Mouse (Mus musculus): ENCODE measurements around the gene Usp1.
A peak's percentile ranks its signal among the peaks of the same experiment; 100 is the strongest.
"Not testable (repeated sequence)": the region's sequence is repeated elsewhere in the genome, so short reads cannot be mapped to it uniquely, and the experiment has no call there.

Usp1 gene

GRCm38 (mm10) chr4:98923568-98924070, at the start of gene Usp1:
Gene Usp1, plus strand, starts transcription at chr4:98923810.
- DNase-seq (ENCODE audit: inconsistent ontology term): no peak

GRCm38 (mm10) chr4:98882706-98883105, 40.9 kb upstream of the Usp1 start:
- no peak for DNase-seq (ENCODE audit: inconsistent ontology term)

GRCm38 (mm10) chr4:98886377-98886776, 37.2 kb upstream of the Usp1 start:
- DNase-seq (ENCODE audit: inconsistent ontology term): no peak

GRCm38 (mm10) chr4:98887148-98887547, 36.5 kb upstream of the Usp1 start:
- DNase-seq (ENCODE audit: inconsistent ontology term): peak; percentile 61

GRCm38 (mm10) chr4:98910246-98910645, 13.4 kb upstream of the Usp1 start:
- no peak for DNase-seq (ENCODE audit: inconsistent ontology term)

GRCm38 (mm10) chr4:98917724-98918123, 5.9 kb upstream of the Usp1 start:
- no peak for DNase-seq (ENCODE audit: inconsistent ontology term)

- no peak for DNase-seq (ENCODE audit: inconsistent ontology term)
These were observed 5.4 kb upstream of the Usp1 start for GRCm38 (mm10) chr4:98918204-98918603.

- DNase-seq (ENCODE audit: inconsistent ontology term): no peak
These were observed 2.7 kb upstream of the Usp1 start for GRCm38 (mm10) chr4:98920896-98921295.

- DNase-seq (ENCODE audit: inconsistent ontology term): peak; percentile 56
These were observed 1.5 kb upstream of the Usp1 start for GRCm38 (mm10) chr4:98922061-98922642.

- peak; percentile 99 for DNase-seq (ENCODE audit: inconsistent ontology term)
These were observed 705 bp upstream of the Usp1 start for GRCm38 (mm10) chr4:98922643-98923567.

GRCm38 (mm10) chr4:98924071-98924905, 678 bp downstream of the Usp1 start:
- peak; percentile 46 for DNase-seq (ENCODE audit: inconsistent ontology term)

GRCm38 (mm10) chr4:98924906-98925178, 1.2 kb downstream of the Usp1 start:
- peak; percentile 23 for DNase-seq (ENCODE audit: inconsistent ontology term)

- DNase-seq (ENCODE audit: inconsistent ontology term): no peak
These were observed 1.7 kb downstream of the Usp1 start for GRCm38 (mm10) chr4:98925250-98925781.

- DNase-seq (ENCODE audit: inconsistent ontology term): no peak
These were observed 12.4 kb downstream of the Usp1 start for GRCm38 (mm10) chr4:98936036-98936435.

GRCm38 (mm10) chr4:98938210-98938609, 14.6 kb downstream of the Usp1 start:
- DNase-seq (ENCODE audit: inconsistent ontology term): not testable (repeated sequence)

- no peak for DNase-seq (ENCODE audit: inconsistent ontology term)
These were observed 27.0 kb downstream of the Usp1 start for GRCm38 (mm10) chr4:98950563-98950962.

- DNase-seq (ENCODE audit: inconsistent ontology term): no peak
These were observed 32.4 kb downstream of the Usp1 start for GRCm38 (mm10) chr4:98955986-98956385.

- no peak for DNase-seq (ENCODE audit: inconsistent ontology term)
These were observed 36.6 kb downstream of the Usp1 start for GRCm38 (mm10) chr4:98960243-98960642.

- no peak for DNase-seq (ENCODE audit: inconsistent ontology term)
These were observed 46.3 kb downstream of the Usp1 start for GRCm38 (mm10) chr4:98969946-98970345.

- no peak for DNase-seq (ENCODE audit: inconsistent ontology term)
These were observed 52.1 kb downstream of the Usp1 start for GRCm38 (mm10) chr4:98975741-98976140.

- not testable (repeated sequence) for DNase-seq (ENCODE audit: inconsistent ontology term)
These were observed 54.7 kb downstream of the Usp1 start for GRCm38 (mm10) chr4:98978288-98978687.

- no peak for DNase-seq (ENCODE audit: inconsistent ontology term)
These were observed 55.1 kb downstream of the Usp1 start for GRCm38 (mm10) chr4:98978693-98979092.

Measured in Muller cell, postnatal 12 days (primary cell).